Mouse (Mus musculus): Measurements from ENCODE around the gene Lman2.

The Lman2 gene

DNA sequence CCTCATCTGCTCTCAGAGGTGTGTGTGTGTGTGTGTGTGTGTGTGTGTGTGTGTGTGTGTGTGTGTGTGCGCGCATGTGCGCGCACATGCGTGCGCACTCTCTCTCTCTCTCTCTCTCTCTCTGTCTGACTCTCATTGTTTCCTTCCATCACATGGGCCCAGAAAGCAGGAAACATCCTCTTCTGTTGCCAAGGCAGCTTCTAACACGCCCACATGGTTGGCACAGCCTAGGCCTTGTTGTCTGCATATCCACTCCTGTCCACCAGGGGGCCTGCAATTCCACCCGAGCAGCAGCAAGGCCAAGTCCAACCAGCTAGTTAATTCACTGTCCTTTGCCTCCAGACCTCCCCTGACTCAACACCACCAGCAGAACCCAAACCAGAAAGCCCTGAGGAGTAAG lies 35.0 kb downstream of the Lman2 start:
- DNase-seq (ENCODE audit: low read depth, low spot score) = peak; percentile 57

DNA sequence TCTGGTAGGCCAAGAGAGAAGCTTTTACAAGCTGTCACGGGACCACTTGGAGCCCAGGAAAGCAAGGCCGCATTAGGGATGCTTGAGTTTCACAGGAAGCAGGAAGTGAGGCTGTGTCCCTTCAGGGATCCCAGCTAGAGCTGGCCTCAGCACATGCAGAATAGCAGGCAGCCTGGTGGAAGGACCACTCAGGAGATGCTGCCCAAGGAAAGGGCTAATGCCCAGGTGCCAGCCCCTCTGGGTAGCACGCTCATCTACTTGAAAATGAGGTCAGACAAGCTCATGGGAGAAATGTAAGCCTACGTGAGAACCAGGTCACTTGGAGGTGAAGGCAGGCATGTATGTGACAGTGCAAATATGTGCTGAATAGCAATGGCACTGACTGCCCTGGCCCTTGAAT lies 35.4 kb downstream of the Lman2 start:
- DNase-seq (ENCODE audit: low read depth, low spot score) = no peak

DNA sequence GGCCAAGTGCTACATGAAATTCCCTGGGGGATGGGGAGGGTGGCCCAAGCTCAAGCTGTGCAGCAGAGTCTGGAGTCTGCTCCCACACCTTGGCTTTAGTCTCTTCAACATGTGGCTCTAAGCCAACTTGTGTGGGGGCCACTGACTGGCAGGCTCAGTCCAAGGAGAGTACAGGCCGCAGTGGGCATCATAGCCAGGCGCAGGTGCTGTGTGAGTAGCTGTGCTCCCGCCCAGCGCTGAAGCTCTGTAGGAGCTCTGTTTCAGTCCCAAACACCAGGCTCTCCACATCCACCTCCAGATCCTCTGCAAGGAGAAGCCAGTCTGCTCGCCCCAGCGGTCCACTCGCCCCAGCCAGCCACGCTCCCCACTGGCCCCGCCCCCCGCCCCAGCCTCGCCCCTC lies 37.0 kb downstream of the Lman2 start:
- no peak for DNase-seq (ENCODE audit: low read depth, low spot score)

DNA sequence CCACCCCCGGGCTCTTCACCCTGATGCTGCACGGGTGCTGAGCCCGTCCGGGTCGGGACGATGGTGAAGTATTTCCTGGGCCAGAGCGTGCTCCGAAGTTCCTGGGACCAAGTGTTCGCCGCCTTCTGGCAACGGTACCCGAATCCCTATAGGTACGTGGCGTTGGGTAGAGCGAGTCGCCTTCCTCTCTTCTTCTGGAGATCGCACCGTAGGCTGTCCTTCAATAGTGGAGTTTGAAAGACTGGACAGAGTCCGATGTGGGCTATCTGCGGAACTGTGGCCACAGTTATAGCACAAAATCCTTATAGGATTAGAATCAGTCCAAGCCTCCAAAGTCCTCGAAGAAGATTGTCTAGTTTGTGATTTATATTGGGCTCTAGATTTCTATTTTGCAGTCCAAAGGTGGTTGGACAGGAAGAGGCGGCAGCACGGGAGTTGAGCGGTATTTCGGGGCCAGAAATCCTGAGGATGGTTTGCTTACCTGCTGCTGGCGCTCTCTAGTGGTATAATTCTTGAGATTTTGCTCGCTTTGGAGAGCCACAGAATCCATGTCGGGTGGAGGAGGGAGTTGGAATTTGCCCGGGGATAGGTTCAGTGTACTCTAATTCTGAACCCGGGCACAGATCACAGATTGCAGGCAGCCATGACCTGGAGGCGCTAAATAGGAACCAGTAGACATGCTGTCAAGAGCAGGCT lies 40.3 kb downstream of the Lman2 start:
- no peak for DNase-seq (ENCODE audit: low read depth, low spot score)

DNA sequence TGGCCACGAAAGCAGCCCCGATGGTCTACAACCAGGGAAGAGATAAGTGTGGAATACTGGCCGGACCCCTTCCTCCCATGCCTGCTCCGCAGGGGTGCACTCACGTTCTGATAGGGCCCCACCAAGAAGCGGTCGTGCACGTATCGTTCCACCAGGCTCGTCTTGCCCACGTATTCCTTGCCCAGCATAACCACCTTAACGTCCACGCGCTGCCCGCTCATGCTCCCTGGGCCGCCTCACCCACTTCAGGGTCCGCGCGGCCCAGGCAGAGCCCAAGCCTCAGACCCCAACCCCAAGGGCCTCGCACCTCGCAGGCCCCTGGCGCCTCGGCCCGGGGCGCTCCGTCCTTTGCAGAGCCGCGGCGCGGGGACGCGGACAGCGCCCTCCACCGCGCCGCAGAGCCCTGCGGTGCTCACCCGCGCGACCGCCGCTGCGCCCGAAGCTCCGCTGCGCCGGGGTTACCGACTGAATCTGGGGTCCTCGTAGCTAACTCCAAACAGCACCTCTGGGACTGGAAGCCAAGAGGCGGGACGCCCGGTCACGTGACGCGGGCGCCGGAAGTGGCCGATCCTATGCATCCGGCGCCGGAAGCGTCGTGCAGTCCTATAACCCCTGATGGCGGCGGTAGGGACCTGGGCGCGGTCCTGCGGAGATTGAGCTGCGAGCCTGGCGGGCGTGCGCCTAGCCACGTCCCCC lies 41.0 kb downstream of the Lman2 start, which contains the start of gene Rab24:
TSS of gene Rab24 (minus strand) at position 513 of the 696 bp plus-strand sequence.
- peak; percentile 68 for DNase-seq (ENCODE audit: low read depth, low spot score)

DNA sequence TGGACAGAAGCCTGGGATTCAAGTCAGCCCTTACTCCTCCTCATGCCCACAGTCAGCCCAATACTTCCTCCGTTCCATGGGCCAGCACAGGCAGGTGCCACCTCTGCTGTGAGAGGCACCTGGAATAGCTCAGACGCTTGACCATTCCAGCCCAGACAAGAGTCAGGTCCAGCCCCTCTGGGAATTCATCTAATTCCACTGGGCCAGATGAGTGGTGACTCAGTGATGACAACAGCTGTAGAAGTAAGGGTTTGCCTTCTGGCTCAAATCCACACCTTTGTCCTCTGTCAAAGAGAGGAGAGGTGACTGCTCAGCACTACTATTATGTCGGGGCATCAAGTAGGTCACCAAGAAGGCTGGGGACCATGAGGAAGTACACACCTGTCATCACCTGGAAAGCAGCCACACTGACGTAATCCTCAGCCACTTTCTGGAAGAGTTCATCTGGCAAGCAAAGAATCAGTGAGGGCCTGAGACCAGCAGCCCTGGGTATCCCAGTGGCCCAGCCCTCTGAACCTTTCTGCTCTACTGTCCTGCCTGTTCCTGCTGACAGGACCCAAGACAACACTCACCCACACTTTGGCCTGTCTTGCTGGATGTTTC lies 42.6 kb downstream of the Lman2 start, which contains the start of gene Prelid1:
TSS of gene Prelid1 (plus strand) at position 570 of the 603 bp plus-strand sequence.
- no peak for DNase-seq (ENCODE audit: low read depth, low spot score)

DNA sequence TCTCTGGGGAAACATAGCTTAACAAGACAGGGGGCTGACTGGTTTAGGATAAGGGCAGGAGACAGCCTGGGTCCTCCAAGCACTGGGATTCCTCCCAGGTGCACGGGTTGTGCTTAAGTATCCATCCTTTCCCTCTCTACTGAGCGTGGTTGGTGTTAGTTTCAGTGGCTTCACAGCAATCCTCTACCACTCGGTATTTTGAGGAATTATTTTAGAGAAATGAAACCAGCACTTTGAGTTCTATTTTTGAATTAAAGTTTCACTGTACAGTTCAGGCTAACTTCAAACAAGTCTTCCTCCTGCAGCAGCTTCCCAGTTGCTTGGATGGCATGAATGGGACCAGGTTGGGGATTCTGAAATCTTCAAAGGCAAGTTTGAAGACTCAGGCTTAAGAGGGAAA lies 44.2 kb downstream of the Lman2 start:
- DNase-seq (ENCODE audit: low read depth, low spot score) = no peak

DNA sequence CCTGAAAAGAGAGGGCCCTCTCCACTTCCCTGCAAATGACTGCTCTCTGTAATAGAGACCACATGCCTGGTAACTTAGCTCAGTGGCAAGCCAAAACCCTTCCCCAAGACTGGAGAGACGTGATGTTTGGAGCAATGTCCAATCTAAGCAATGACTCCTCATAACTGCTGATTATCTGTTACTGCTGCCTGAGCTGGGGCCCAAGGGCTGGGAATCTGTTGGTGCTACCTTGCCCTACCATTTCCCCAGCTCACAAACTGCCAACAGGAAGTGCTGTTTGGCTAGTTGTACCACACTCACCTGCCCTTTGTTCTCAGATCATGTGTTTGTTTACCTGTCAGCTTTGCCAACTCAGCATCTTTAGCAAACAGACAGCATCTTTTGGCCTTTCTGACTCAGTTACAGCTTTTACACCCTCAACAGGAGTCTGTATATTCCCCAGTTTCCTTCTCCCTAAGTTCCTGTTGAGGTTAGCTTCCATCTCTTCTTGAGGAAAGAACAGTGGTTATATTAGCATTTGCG lies 47.6 kb downstream of the Lman2 start:
- DNase-seq (ENCODE audit: low read depth, low spot score) = no peak

DNA sequence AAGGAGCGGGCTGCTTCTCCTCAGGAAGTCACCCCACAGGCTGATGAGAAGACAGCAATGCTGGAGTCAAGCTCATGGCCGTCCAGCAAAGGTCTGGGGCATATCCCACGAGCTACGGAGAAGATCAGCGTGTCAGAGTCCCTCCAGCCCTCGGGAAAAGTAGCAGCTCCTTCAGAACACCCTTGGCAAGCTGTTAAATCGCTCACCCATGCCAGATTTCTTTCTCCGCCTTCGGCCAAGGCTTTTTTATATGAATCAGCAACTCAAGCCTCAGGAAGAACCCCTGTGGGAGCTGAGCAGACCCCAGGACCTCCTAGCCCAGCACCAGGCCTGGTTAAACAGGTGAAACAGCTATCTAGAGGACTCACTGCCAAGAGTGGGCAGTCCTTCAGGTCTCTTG lies 49.5 kb downstream of the Lman2 start:
- DNase-seq (ENCODE audit: low read depth, low spot score) = no peak

DNA sequence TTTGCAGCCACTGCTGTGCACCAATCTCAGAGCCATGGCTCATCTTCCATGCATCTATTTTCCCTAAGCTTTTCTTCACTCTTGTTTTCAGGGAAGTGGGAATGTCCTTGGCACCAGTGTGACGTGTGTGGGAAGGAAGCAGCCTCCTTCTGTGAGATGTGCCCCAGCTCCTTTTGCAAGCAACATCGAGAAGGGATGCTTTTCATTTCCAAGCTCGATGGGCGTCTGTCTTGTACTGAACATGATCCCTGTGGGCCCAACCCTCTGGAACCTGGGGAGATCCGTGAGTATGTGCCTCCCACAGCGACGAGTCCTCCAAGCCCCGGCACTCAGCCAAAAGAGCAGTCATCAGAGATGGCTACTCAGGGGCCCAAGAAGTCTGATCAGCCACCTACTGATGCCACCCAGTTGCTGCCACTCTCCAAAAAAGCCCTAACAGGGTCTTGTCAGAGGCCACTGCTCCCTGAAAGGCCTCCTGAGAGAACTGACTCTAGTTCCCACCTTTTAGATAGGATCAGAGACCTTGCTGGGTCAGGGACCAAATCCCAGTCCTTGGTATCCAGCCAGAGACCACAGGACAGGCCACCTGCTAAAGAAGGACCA lies 50.5 kb downstream of the Lman2 start:
- no peak for DNase-seq (ENCODE audit: low read depth, low spot score)

DNA sequence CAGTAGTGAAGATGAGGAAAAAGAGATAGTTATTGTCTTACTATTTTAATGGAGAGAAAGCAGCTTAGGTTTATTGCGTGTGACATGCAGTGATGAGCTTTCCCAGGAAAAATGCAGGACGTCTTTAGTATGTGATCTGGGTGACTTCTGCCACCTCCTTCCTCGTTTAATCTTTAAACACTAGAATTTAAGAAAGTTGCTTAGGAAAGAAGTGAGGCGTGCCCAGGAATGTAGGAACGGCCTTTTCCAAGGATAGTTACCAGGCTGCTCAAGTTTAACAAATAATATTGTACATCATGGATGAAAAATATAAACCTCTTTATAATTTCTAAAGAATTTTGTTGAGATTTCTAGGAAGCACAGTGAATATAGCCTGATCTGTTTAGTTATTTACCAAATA lies 61.7 kb downstream of the Lman2 start:
- DNase-seq (ENCODE audit: low read depth, low spot score) = no peak

DNA sequence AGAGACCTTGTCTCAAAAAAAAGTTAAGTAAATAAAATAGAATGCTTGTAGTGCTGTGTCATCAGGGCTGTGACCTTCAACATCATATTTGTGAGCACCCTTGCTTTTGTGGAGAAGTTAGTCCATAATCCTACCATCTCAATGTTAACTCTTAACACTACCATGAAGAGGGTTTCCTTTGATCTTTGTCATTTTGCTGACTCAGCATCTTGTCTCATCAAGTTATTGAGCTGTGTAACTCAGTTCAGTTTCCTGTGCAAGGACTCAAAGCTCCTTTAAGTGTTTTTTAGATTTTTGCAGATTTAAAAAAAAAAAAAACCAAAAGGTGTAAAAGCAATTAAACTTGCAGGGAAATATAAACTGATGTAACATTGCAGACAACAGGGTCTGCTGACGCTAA lies 65.8 kb downstream of the Lman2 start:
- no peak for DNase-seq (ENCODE audit: low read depth, low spot score)
